Mouse (Mus musculus) testis, adult 2 months (tissue): ENCODE measurements around the gene H2-Eb1.

Experiments used
- CTCF ChIP-seq: fragments of 200-500 bp; IDR thresholded peaks from 2 replicates; pipeline ENCODE4 v1.5.1; 2012; ENCODE audit warnings: low read depth, mild to moderate bottlenecking, inconsistent platforms, low read length, moderate library complexity; ENCODE audit not compliant: control insufficient read depth, insufficient read depth, insufficient replicate concordance
- POLR2A ChIP-seq: fragments of 200-500 bp; IDR thresholded peaks from 2 replicates; pipeline ENCODE4 v1.6.1; 2012; ENCODE audit warnings: low read depth, mild to moderate bottlenecking, inconsistent platforms, low read length, moderate library complexity; ENCODE audit not compliant: control insufficient read depth

DNA sequence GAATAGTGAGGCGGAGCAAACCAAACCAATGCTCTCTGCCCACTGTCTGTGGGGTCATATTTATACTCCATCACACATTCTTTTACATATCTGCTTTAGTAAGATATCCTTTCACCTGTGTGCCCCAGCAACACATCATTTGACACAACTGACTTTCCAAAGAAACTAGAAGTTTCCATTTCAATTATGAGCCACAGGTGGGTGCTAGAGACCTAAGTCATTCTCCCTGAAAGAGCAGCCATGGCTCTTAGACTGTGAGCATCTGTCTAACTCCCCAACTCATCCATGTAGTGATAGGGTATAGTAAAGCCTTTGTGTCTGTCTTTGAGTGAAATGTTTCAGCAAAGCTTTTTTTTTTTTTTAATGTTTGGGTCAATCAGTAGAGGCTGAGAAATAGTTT, 33.6 kb upstream of the H2-Eb1 start:
- TF ChIP-seq CTCF (no peak), POLR2A (no peak)
